Mouse (Mus musculus): ENCODE measurements around the gene Mrpl27.

DNA sequence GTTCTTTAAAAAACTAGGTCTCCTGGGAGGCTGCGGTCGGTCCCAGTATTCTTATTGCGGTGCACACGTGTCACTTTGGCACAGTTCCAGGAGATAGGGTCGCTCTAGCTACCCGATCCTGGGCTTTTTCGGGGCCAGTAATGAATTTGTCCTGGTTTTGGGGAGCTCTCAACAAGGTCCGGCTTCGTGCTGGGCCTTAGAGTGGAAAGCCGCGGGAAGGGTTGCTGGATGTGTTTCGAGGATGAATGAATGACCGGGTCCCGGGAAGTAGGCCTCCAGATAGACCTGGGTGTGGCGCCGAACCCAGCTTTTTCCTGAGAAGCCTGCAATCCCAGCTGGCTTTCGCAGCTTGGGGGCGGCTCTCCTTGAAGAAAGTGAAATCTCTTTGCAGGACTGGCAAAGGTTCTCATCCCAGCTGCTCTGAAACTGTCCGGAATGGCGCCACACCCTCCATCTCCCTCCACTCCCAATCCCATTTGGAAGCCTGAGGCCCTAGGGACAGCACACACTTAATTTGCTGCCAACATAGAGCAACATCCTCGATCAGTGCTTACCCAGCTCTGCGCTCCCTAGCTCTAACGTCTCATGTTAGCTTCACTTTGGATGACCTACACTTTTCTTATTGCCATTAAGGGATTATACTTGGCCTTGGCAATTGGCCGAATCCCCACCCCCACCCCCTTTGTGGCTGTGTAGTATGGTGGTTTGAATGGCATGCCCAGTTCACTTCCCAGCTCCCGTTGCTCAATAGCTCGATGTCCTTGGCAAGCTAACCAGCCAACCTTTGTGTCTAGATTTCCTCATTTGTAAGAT, 23.2 kb upstream of the Mrpl27 start:
- TF ChIP-seq CTCF (IDR thresholded peaks at IDR 0.05; ENCODE audit: control insufficient read depth, insufficient read depth, insufficient read length) = no peak
- peak; percentile 49 for TF ChIP-seq USF1 (IDR thresholded peaks at IDR 0.05; ENCODE audit: low read depth)
- peak; percentile 72 for TF ChIP-seq MAX (IDR thresholded peaks at IDR 0.05)
- no peak for TF ChIP-seq FOSL1 (IDR thresholded peaks at IDR 0.05; ENCODE audit: insufficient read depth, low read length, poor library complexity, severe bottlenecking)
- TF ChIP-seq MYOD1 (IDR thresholded peaks at IDR 0.05; ENCODE audit: control insufficient read depth, insufficient read length, low read depth) = no peak
- peak; percentile 70 for TF ChIP-seq CEBPB (IDR thresholded peaks at IDR 0.05; ENCODE audit: low read depth)
- no peak for TF ChIP-seq MYOG (IDR thresholded peaks at IDR 0.05; ENCODE audit: control insufficient read depth, extremely low read depth, insufficient read length)
